Mouse (Mus musculus): ENCODE measurements at regions not wholly inside any gene's neighbourhood (a gene's known extent, or its start where the extent isn't known, plus 50 kb on each side); places are given as distances from the start of the nearest gene placed in this dataset.

GRCm38 (mm10) chr8:112191846-112192245 is 177.0 kb upstream of the Gm6793 start:
- H3K4me3 ChIP-seq: no peak overlapping the region
- H3K9me3 ChIP-seq: no peaks in the 10 kb centered on the region
- 84% methylated on average over 3 of the region's 3 CpGs for WGBS
- H3K4me1 ChIP-seq: no peaks in the 10 kb centered on the region
- H3K27ac ChIP-seq (replicated peaks): no peak overlapping the region
- no peaks in the 10 kb centered on the region for H3K27me3 ChIP-seq (replicated peaks; ENCODE audit: low read depth, poor library complexity, severe bottlenecking)
- no peaks in the 10 kb centered on the region for H3K36me3 ChIP-seq (replicated peaks)
- DNase-seq (ENCODE audit: low spot score): no peak

DNA sequence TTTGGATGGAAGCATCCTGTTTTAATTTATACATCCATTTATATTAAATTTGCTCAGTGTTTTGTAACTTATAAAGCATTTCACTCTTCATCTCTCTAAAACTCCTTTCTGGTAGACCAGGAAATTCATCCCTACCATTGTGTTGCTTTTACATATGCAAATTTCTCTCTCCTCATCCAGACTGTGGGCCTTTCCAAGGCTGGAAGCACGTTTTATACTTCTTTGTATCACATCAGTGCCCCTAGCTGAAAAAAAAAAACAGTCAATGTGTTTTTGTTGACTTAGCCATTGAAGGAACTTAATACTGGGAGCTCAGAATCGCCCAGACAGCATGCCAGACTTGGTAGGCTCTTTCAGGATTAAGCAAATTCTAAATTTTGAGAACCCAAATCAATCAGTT is 174.9 kb upstream of the Gm6793 start:
- Histone ChIP-seq H3K36me3 (replicated peaks) (no peaks in the 10 kb centered on the region), H3K4me3 (no peak overlapping the region), H3K4me1 (no peaks in the 10 kb centered on the region), H3K27me3 (replicated peaks; ENCODE audit: low read depth, poor library complexity, severe bottlenecking) (no peaks in the 10 kb centered on the region), H3K9me3 (no peaks in the 10 kb centered on the region), H3K27ac (replicated peaks) (no peak overlapping the region)
- WGBS: 26% methylated on average over 2 of the region's 2 CpGs
- DNase-seq (ENCODE audit: low spot score): no peak

GRCm38 (mm10) chr8:112170184-112170583 is 155.3 kb upstream of the Gm6793 start:
- Histone ChIP-seq H3K27ac (replicated peaks) (no peak overlapping the region), H3K4me1 (peaks cover 13% of the 10 kb centered on the region), H3K9me3 (peaks cover 7% of the 10 kb centered on the region; the same call in 1 of the 2 replicates), H3K4me3 (no peak overlapping the region), H3K36me3 (replicated peaks) (no peaks in the 10 kb centered on the region), H3K27me3 (replicated peaks; ENCODE audit: low read depth, poor library complexity, severe bottlenecking) (no peaks in the 10 kb centered on the region)
- WGBS: 93% methylated on average over 1 of the region's 1 CpGs
- DNase-seq (ENCODE audit: low spot score): no peak

GRCm38 (mm10) chr8:112156656-112157055 is 141.8 kb upstream of the Gm6793 start:
- no peak overlapping the region for H3K27ac ChIP-seq (replicated peaks)
- DNase-seq (ENCODE audit: low spot score): no peak

DNA sequence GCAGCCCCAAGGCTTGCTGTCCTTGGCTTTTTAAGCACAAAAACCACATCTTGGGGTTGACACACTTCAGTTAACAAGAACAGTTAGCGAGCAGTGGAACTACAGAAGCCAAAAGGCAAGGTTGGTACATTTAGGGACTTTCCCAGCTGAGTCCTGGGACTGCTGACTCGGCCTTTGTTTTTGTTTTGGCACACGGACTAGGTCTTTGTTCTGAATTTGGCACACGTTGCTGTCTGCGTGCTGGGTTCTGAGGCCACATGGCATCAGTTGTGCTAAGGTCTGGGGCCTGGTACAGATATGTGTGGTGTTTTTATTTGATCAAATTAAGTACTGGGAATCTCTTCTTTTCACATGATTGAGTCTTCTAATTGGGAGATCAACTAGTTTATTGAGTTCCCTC is 124.1 kb upstream of the Gm6793 start:
- Histone ChIP-seq H3K27me3 (replicated peaks; ENCODE audit: low read depth, poor library complexity, severe bottlenecking) (no peaks in the 10 kb centered on the region), H3K9me3 (0 out of 2 replicates have a peak, but pooled peaks cover 5% of the 10 kb centered on the region), H3K4me3 (no peak overlapping the region), H3K4me1 (no peaks in the 10 kb centered on the region), H3K27ac (replicated peaks) (no peak overlapping the region), H3K36me3 (replicated peaks) (no peaks in the 10 kb centered on the region)
- 65% methylated on average over 5 of the region's 5 CpGs for WGBS
- no peak for DNase-seq (ENCODE audit: low spot score)

More at GRCm38 (mm10) chr8:112156656-112157055, 141.8 kb upstream of the Gm6793 start:
- no peak overlapping the region for H3K4me3 ChIP-seq
- no peaks in the 10 kb centered on the region for H3K4me1 ChIP-seq
- no peaks in the 10 kb centered on the region for H3K9me3 ChIP-seq
- no peaks in the 10 kb centered on the region for H3K27me3 ChIP-seq (replicated peaks; ENCODE audit: low read depth, poor library complexity, severe bottlenecking)
- WGBS: 71% methylated on average over 7 of the region's 7 CpGs
- no peaks in the 10 kb centered on the region for H3K36me3 ChIP-seq (replicated peaks)

GRCm38 (mm10) chr8:112130196-112130595 is 115.4 kb upstream of the Gm6793 start:
- no peak overlapping the region for H3K27ac ChIP-seq (replicated peaks)
- no peak for DNase-seq (ENCODE audit: low spot score)
- no peak overlapping the region for H3K4me3 ChIP-seq
- no peaks in the 10 kb centered on the region for H3K27me3 ChIP-seq (replicated peaks; ENCODE audit: low read depth, poor library complexity, severe bottlenecking)
- H3K9me3 ChIP-seq: no peaks in the 10 kb centered on the region; the same call in 1 of the 2 replicates
- WGBS: 84% methylated on average over 2 of the region's 2 CpGs
- H3K36me3 ChIP-seq (replicated peaks): no peaks in the 10 kb centered on the region
- no peaks in the 10 kb centered on the region for H3K4me1 ChIP-seq

DNA sequence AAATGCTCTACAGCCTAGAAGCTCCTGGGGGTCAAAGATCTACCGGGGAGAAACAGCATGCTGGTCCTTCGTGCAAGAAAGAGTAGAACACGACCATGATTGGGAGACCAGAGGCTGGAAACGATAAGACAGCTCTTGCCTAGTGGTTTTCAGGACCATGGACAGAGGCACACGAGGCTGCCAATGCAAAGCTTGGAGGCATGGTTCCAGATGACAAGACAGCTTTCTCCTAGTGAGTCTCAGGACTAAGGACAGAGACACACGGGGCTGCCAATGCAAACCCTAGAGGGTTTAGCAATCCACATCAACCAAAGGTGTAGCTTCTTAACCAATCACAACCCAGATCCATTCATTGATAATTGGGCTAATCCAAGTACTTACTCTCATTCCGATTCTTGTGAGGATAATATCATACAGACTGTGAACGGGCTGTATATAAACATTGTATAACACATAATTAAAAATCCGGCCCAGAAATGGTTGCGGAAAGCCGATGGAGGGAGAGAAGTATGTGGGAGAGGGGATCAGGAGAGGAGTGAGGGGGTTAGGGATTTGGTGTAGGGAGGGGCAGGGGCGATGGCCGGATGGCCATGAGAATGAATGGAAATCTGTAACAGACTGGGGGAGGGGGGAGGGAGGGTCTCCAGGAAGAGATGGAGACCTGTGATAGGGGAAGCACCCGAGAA is 114.1 kb upstream of the Gm6793 start:
- WGBS: 51% methylated on average over 14 of the region's 14 CpGs
- Histone ChIP-seq H3K4me1 (no peaks in the 10 kb centered on the region), H3K36me3 (replicated peaks) (no peaks in the 10 kb centered on the region), H3K27me3 (replicated peaks; ENCODE audit: low read depth, poor library complexity, severe bottlenecking) (no peaks in the 10 kb centered on the region), H3K9me3 (no peaks in the 10 kb centered on the region; the same call in 1 of the 2 replicates), H3K27ac (replicated peaks) (no peak overlapping the region), H3K4me3 (no peak overlapping the region)
- DNase-seq (ENCODE audit: low spot score): peak; percentile 87

GRCm38 (mm10) chr8:112111950-112112349 is 97.1 kb upstream of the Gm6793 start:
- Histone ChIP-seq H3K27ac (replicated peaks) (no peak overlapping the region), H3K36me3 (replicated peaks) (no peaks in the 10 kb centered on the region), H3K27me3 (replicated peaks; ENCODE audit: low read depth, poor library complexity, severe bottlenecking) (no peaks in the 10 kb centered on the region), H3K4me3 (no peak overlapping the region), H3K9me3 (no peaks in the 10 kb centered on the region), H3K4me1 (no peaks in the 10 kb centered on the region)
- DNase-seq (ENCODE audit: low spot score): no peak
- 74% methylated on average over 2 of the region's 2 CpGs for WGBS

- no peak overlapping the region for H3K27ac ChIP-seq (replicated peaks)
- no peaks in the 10 kb centered on the region for H3K27me3 ChIP-seq (replicated peaks; ENCODE audit: low read depth, poor library complexity, severe bottlenecking)
- peak; percentile 9 for DNase-seq (ENCODE audit: low spot score)
- H3K9me3 ChIP-seq: no peaks in the 10 kb centered on the region
- H3K36me3 ChIP-seq (replicated peaks): no peaks in the 10 kb centered on the region
- no peak overlapping the region for H3K4me3 ChIP-seq
- WGBS: 91% methylated on average over 10 of the region's 10 CpGs
- peaks cover under 1% of the 10 kb centered on the region; the same call in 1 of the 2 replicates for H3K4me1 ChIP-seq
Measured at GRCm38 (mm10) chr8:112097883-112098635, 83.2 kb upstream of the Gm6793 start.

GRCm38 (mm10) chr8:112094881-112095280 is 80.0 kb upstream of the Gm6793 start:
- no peak overlapping the region for H3K4me3 ChIP-seq
- H3K9me3 ChIP-seq: no peaks in the 10 kb centered on the region
- no peak overlapping the region for H3K27ac ChIP-seq (replicated peaks)
- no peaks in the 10 kb centered on the region for H3K36me3 ChIP-seq (replicated peaks)
- 86% methylated on average over 2 of the region's 2 CpGs for WGBS
- H3K27me3 ChIP-seq (replicated peaks; ENCODE audit: low read depth, poor library complexity, severe bottlenecking): no peaks in the 10 kb centered on the region
- DNase-seq (ENCODE audit: low spot score): no peak
- peaks cover 8% of the 10 kb centered on the region; the same call in 1 of the 2 replicates for H3K4me1 ChIP-seq

GRCm38 (mm10) chr8:112093554-112093953 is 78.7 kb upstream of the Gm6793 start:
- Histone ChIP-seq H3K36me3 (replicated peaks) (no peaks in the 10 kb centered on the region), H3K4me1 (peaks cover 8% of the 10 kb centered on the region; the same call in 1 of the 2 replicates), H3K4me3 (no peak overlapping the region), H3K9me3 (no peaks in the 10 kb centered on the region), H3K27me3 (replicated peaks; ENCODE audit: low read depth, poor library complexity, severe bottlenecking) (no peaks in the 10 kb centered on the region), H3K27ac (replicated peaks) (no peak overlapping the region)
- 64% methylated on average over 7 of the region's 7 CpGs for WGBS
- no peak for DNase-seq (ENCODE audit: low spot score)

- Histone ChIP-seq H3K27ac (replicated peaks) (no peak overlapping the region), H3K4me3 (no peak overlapping the region), H3K9me3 (no peaks in the 10 kb centered on the region), H3K4me1 (peaks cover 8% of the 10 kb centered on the region; the same call in 1 of the 2 replicates), H3K36me3 (replicated peaks) (no peaks in the 10 kb centered on the region), H3K27me3 (replicated peaks; ENCODE audit: low read depth, poor library complexity, severe bottlenecking) (no peaks in the 10 kb centered on the region)
- WGBS: 46% methylated on average over 3 of the region's 3 CpGs
- DNase-seq (ENCODE audit: low spot score): no peak
Measured at GRCm38 (mm10) chr8:112092831-112093230, 78.0 kb upstream of the Gm6793 start.

GRCm38 (mm10) chr8:112078621-112079020 is 63.8 kb upstream of the Gm6793 start:
- no peak for DNase-seq (ENCODE audit: low spot score)
- H3K9me3 ChIP-seq: no peaks in the 10 kb centered on the region
- H3K4me3 ChIP-seq: no peak overlapping the region
- WGBS: 85% methylated on average over 10 of the region's 10 CpGs
- no peak overlapping the region for H3K27ac ChIP-seq (replicated peaks)
- H3K27me3 ChIP-seq (replicated peaks; ENCODE audit: low read depth, poor library complexity, severe bottlenecking): no peaks in the 10 kb centered on the region
- no peaks in the 10 kb centered on the region for H3K36me3 ChIP-seq (replicated peaks)
- H3K4me1 ChIP-seq: no peaks in the 10 kb centered on the region

Measured in embryonic facial prominence, embryonic 10.5 days (tissue).